Mouse (Mus musculus) ES-E14 (cell line): ENCODE measurements at regions not wholly inside any gene's neighbourhood (a gene's known extent, or its start where the extent isn't known, plus 50 kb on each side); places are given as distances from the start of the nearest gene placed in this dataset.
"Not testable (repeated sequence)": the region's sequence is repeated elsewhere in the genome, so short reads cannot be mapped to it uniquely, and the experiment has no call there.

Experiments
- DNase-seq: peaks from one replicate; pipeline ENCODE4 v3.0.0-alpha.2; 2013; ENCODE audit warnings: low read depth, low spot score
- H3K27ac ChIP-seq: 2 replicates; pipeline ENCODE4 v1.5.1; 2012; ENCODE audit warnings: low read depth, mild to moderate bottlenecking, low read length, moderate library complexity, mixed read lengths; ENCODE audit not compliant: poor library complexity, insufficient read depth, severe bottlenecking
- H3K36me3 ChIP-seq: 2 replicates; pipeline ENCODE4 v1.6.1; 2012; ENCODE audit warnings: mild to moderate bottlenecking, low read length, moderate library complexity, mixed read lengths; ENCODE audit not compliant: control insufficient read depth, poor library complexity, insufficient read depth, severe bottlenecking
- H3K4me1 ChIP-seq, 2 experiments: fragments of 150-350 bp in 1 of 2; sonication (generic) in 1 of 2; 2 replicates each; pipeline ENCODE4 v1.6.1; 2012; ENCODE audit warnings: low read length in 2 of 2, mild to moderate bottlenecking in 1 of 2, mixed read lengths in 1 of 2; ENCODE audit not compliant: control insufficient read depth in 2 of 2, insufficient read depth in 2 of 2, poor library complexity in 1 of 2
- H3K4me3 ChIP-seq, 2 experiments: fragments of 150-350 bp in 1 of 2; sonication (generic) in 1 of 2; 2 replicates each; pipeline ENCODE4 v1.5.1; 2012; ENCODE audit warnings: low read length in 2 of 2, low read depth in 1 of 2, mild to moderate bottlenecking in 1 of 2, mixed read lengths in 1 of 2; ENCODE audit not compliant: insufficient read depth in 1 of 2, poor library complexity in 1 of 2, severe bottlenecking in 1 of 2
- H3K9ac ChIP-seq: 2 replicates; pipeline ENCODE4 v1.6.1; 2012; ENCODE audit warnings: low read depth, mild to moderate bottlenecking, low read length, mixed read lengths; ENCODE audit not compliant: poor library complexity, insufficient read depth, severe bottlenecking
- H3K9me3 ChIP-seq: fragments of 150-350 bp; sonication (generic); 2 replicates; pipeline ENCODE4 v1.6.1; 2012; ENCODE audit warnings: low read depth, mild to moderate bottlenecking, low read length; ENCODE audit not compliant: control insufficient read depth, insufficient read depth
- CHD2 ChIP-seq: IDR thresholded peaks from 2 replicates; pipeline ENCODE4 v1.6.1; 2014; ENCODE audit warnings: mild to moderate bottlenecking, low read depth, low read length, inconsistent platforms
- HCFC1 ChIP-seq: IDR thresholded peaks from 2 replicates; pipeline ENCODE4 v1.6.1; 2012; ENCODE audit warnings: low read length, inconsistent platforms, borderline replicate concordance; ENCODE audit not compliant: insufficient read depth
- MAFK ChIP-seq: IDR thresholded peaks from 2 replicates; pipeline ENCODE4 v1.6.1; 2014; ENCODE audit warnings: mild to moderate bottlenecking, low read depth, low read length, inconsistent platforms; ENCODE audit not compliant: insufficient read depth
- ZC3H11A ChIP-seq: IDR thresholded peaks from 2 replicates; pipeline ENCODE4 v1.6.1; 2012; ENCODE audit warnings: low read depth, mild to moderate bottlenecking, inconsistent platforms, low read length, borderline replicate concordance
- ZNF384 ChIP-seq: IDR thresholded peaks from 2 replicates; pipeline ENCODE4 v1.6.1; 2012; ENCODE audit warnings: low read depth, low read length, inconsistent platforms
- in situ Hi-C, 2 experiments: fragments of 600-800 bp; cut with MboI; formaldehyde crosslinking; loops; one replicate each; pipeline ENCODE4 v1.15.1; 2025; ENCODE audit warnings: low sequenced_read_pairs in 2 of 2, inconsistent platforms in 1 of 2; ENCODE audit not compliant: unreplicated experiment in 2 of 2

- Histone ChIP-seq H3K9ac (no peak overlapping the region), H3K4me3 (no peak overlapping the region), H3K27ac (peak overlapping the region; percentile 32; the same call in 1 of the 2 replicates), H3K36me3 (0 out of 2 replicates have a peak, but pooled peaks cover 3% of the 10 kb centered on the region), H3K9me3 (no peaks in the 10 kb centered on the region), H3K4me1 (peaks cover 0 to 16% of the 10 kb centered on the region in 2 experiments; a peak in 1 of 4 replicates)
- TF ChIP-seq ZC3H11A (no peak), HCFC1 (no peak), ZNF384 (no peak), MAFK (no peak), CHD2 (no peak)
- in situ Hi-C loops: no loop called here
- DNase-seq: no peak
Observed at GRCm38 (mm10) chr13:97469999-97470398, 229.1 kb downstream of the Enc1 start.

GRCm38 (mm10) chr13:97468874-97469593, 228.1 kb downstream of the Enc1 start:
- no peak for DNase-seq
- TF ChIP-seq ZC3H11A (no peak), CHD2 (no peak), ZNF384 (no peak), HCFC1 (no peak), MAFK (no peak)
- no peak overlapping the region for H3K27ac ChIP-seq
- no peak overlapping the region for H3K9ac ChIP-seq
- peaks cover 0 to 16% of the 10 kb centered on the region in 2 experiments; a peak in 1 of 4 replicates for H3K4me1 ChIP-seq
- 0 out of 2 replicates have a peak, but pooled peaks cover 2% of the 10 kb centered on the region for H3K36me3 ChIP-seq
- no peaks in the 10 kb centered on the region for H3K9me3 ChIP-seq
- H3K4me3 ChIP-seq: no peak overlapping the region
- in situ Hi-C loops: no loop called here

- H3K4me1 ChIP-seq: peaks cover 0 to 11% of the 10 kb centered on the region in 2 experiments; a peak in 1 of 4 replicates
- in situ Hi-C loops, H3K9me3 ChIP-seq, DNase-seq, H3K27ac ChIP-seq, H3K9ac ChIP-seq, H3K36me3 ChIP-seq, H3K4me3 ChIP-seq: not testable (repeated sequence)
Observed at GRCm38 (mm10) chr13:97466585-97466984, 225.7 kb downstream of the Enc1 start.

GRCm38 (mm10) chr13:97463798-97464197, 222.9 kb downstream of the Enc1 start:
- H3K4me3 ChIP-seq: no peak overlapping the region
- no peak for TF ChIP-seq CHD2
- H3K36me3 ChIP-seq: no peaks in the 10 kb centered on the region
- no peak overlapping the region for H3K9ac ChIP-seq
- H3K4me1 ChIP-seq: no peaks in the 10 kb centered on the region
- in situ Hi-C loops: no loop called here
- no peak overlapping the region for H3K27ac ChIP-seq
- DNase-seq: no peak
- H3K9me3 ChIP-seq: no peaks in the 10 kb centered on the region

- no peaks in the 10 kb centered on the region for H3K9me3 ChIP-seq
- no peak overlapping the region for H3K9ac ChIP-seq
- H3K4me1 ChIP-seq: no peaks in the 10 kb centered on the region
- H3K36me3 ChIP-seq: no peaks in the 10 kb centered on the region
- in situ Hi-C loops: no loop called here
- no peak overlapping the region for H3K27ac ChIP-seq
- DNase-seq: no peak
- TF ChIP-seq HCFC1 (no peak), MAFK (no peak), ZC3H11A (no peak)
- no peak overlapping the region for H3K4me3 ChIP-seq
Observed at GRCm38 (mm10) chr13:97462884-97463235, 222.0 kb downstream of the Enc1 start.
